ENCODE assay signal across 22 mouse cellular contexts in genomic region chr11:63990311-63990710, GRCm38 (mm10).
"Had no signal": no experiment of that assay in that cellular context is flagged by ENCODE, and none has a peak within 500 bp of the region (broad histone marks: within the 10 kb centered on the region; RNA-seq: fewer than 3 reads in every experiment).

No protein-coding gene starts in this region.

- H3K4me1 ChIP-seq: limb, embryonic 13.5 days; limb, embryonic 15.5 days had no signal

- H3K9ac ChIP-seq: hindbrain, embryonic 13.5 days; hindbrain, embryonic 15.5 days; kidney, embryonic 15.5 days; limb, embryonic 13.5 days; limb, embryonic 15.5 days had no signal

- H3K27me3 ChIP-seq: hindbrain, embryonic 13.5 days; hindbrain, embryonic 15.5 days; kidney, embryonic 15.5 days; limb, embryonic 13.5 days; limb, embryonic 15.5 days had no signal

- H3K27ac ChIP-seq: gastrocnemius, adult 2 months; heart, adult 2 months; hindbrain, embryonic 10.5 days; hindbrain, embryonic 13.5 days; hindbrain, embryonic 15.5 days; hindbrain, postnatal 0 days; kidney, embryonic 15.5 days; kidney, postnatal 0 days; left cerebral cortex, adult 2 months; limb, embryonic 13.5 days; limb, embryonic 15.5 days had no signal

- ATAC-seq: hindbrain, postnatal 0 days; intestine, embryonic 16.5 days had no signal

- H3K9me3 ChIP-seq: hindbrain, embryonic 10.5 days; hindbrain, embryonic 13.5 days; hindbrain, embryonic 15.5 days; kidney, embryonic 15.5 days; limb, embryonic 13.5 days; limb, embryonic 15.5 days had no signal

- H3K36me3 ChIP-seq: hindbrain, embryonic 10.5 days; hindbrain, embryonic 13.5 days; hindbrain, embryonic 15.5 days; kidney, embryonic 15.5 days; limb, embryonic 15.5 days had no signal

- DNase-seq: gastrocnemius, postnatal 10 days; gastrocnemius, postnatal 25 days; heart, adult 2 months; heart, postnatal 10 days; heart, postnatal 4 days; kidney, adult 11 months; kidney, adult 2 months; kidney, adult 9 months; kidney, postnatal 14 days; kidney, postnatal 36 days had no signal

- H3K4me2 ChIP-seq: heart, embryonic 11.5 days; hindbrain, embryonic 13.5 days; hindbrain, embryonic 15.5 days; kidney, embryonic 15.5 days; limb, embryonic 13.5 days; limb, embryonic 15.5 days had no signal

- H3K4me3 ChIP-seq: gastrocnemius, adult 2 months; heart, adult 2 months; hindbrain, embryonic 10.5 days; hindbrain, embryonic 13.5 days; hindbrain, embryonic 15.5 days; kidney, embryonic 15.5 days; left cerebral cortex, adult 2 months; limb, embryonic 13.5 days; limb, embryonic 15.5 days had no signal
